Mouse (Mus musculus) forebrain, embryonic 16.5 days (tissue): ENCODE measurements around the gene 4932429P05Rik. TPM values are rescaled to one million over a fixed set of nuclear protein-coding genes. Genes with fewer than 3 reads are reported as not detected.

Experiments
- ATAC-seq: fragments of 200-750 bp; cut with Nextera tagmentation; 2 replicates; pipeline ENCODE4 v1.8.0; 2017; ENCODE audit warnings: mild to moderate bottlenecking, moderate library complexity
- H3K27ac ChIP-seq: fragments of 300-500 bp; sonication (generic); 2 replicates; pipeline ENCODE4 v1.5.1; 2014; ENCODE audit warnings: low read length, control low read depth
- H3K27me3 ChIP-seq: fragments of 300-500 bp; sonication (generic); replicated peaks from 2 replicates; pipeline ENCODE4 v1.6.1; 2014; ENCODE audit warnings: low read length; ENCODE audit not compliant: control insufficient read depth, insufficient read depth
- H3K36me3 ChIP-seq: fragments of 300-500 bp; sonication (generic); 2 replicates; pipeline ENCODE4 v1.6.1; 2014; ENCODE audit not compliant: control insufficient read depth, insufficient read depth
- H3K4me1 ChIP-seq: fragments of 300-500 bp; sonication (generic); replicated peaks from 2 replicates; pipeline ENCODE4 v1.6.1; 2014; ENCODE audit warnings: low read length; ENCODE audit not compliant: control insufficient read depth, insufficient read depth
- H3K4me2 ChIP-seq: fragments of 300-500 bp; sonication (generic); 2 replicates; pipeline ENCODE4 v1.6.1; 2014; ENCODE audit warnings: mild to moderate bottlenecking, low read length, control low read depth
- H3K4me3 ChIP-seq: fragments of 300-500 bp; sonication (generic); replicated peaks from 2 replicates; pipeline ENCODE4 v1.5.1; 2014; ENCODE audit warnings: mild to moderate bottlenecking, low read length, control low read depth
- H3K9ac ChIP-seq: fragments of 300-500 bp; sonication (generic); replicated peaks from 2 replicates; pipeline ENCODE4 v1.6.1; 2014; ENCODE audit warnings: low read depth, low read length, control low read depth
- H3K9me3 ChIP-seq: fragments of 300-500 bp; sonication (generic); 2 replicates; pipeline ENCODE4 v1.6.1; 2016; ENCODE audit warnings: low read length; ENCODE audit not compliant: control insufficient read depth
- polyA plus RNA-seq: library from polyadenylated mRNA; unstranded; fragments of >200 nt; fragmentation: Nextera tagmentation; extraction: Ambion mirVana; gene quantifications from 2 replicates; pipeline ENCODE4 v1.2.1, GENCODE M21; 2015

4932429P05Rik gene
- polyA plus RNA-seq: not detected in 2 replicates

DNA sequence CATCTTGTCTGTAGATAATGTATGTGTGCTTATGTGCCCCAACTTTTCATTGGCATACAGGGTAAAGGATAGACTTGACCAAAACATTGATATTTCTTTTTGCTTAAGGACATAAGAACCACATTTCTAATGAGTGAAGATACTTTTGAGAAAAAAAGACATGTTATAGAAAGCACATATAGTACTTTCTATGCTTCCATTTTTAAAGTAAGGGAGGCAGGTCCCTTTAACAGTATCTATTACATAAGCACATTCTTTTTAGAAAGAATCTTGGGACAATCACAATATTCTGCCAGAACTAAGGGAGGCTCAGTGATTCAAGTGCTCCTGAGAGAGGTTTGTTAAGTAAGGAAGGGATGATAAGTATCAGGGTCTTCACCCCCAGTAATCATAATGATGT, at the start of gene 4932429P05Rik:
TSS of gene 4932429P05Rik (plus strand) at position 301 of the 400 bp plus-strand sequence.
- H3K9ac ChIP-seq: no peak within 1 kb of the TSS
- no peaks in the 10 kb centered on the region for H3K4me1 ChIP-seq
- H3K36me3 ChIP-seq: no peaks in the 10 kb centered on the region
- H3K27me3 ChIP-seq: no peaks in the 10 kb centered on the region
- no peak within 1 kb of the TSS for H3K27ac ChIP-seq
- no peak within 1 kb of the TSS for H3K4me3 ChIP-seq
- no peak for ATAC-seq
- H3K9me3 ChIP-seq: no peaks in the 10 kb centered on the region
- no peak within 1 kb of the TSS for H3K4me2 ChIP-seq

Other genes with a start within 250 kb of the 4932429P05Rik start
- not detected in 2 replicates for gene 4930415L06Rik, start 180.6 kb downstream of the 4932429P05Rik start, polyA plus RNA-seq